Mouse (Mus musculus): ENCODE results near the gene Gm973. TPM values are rescaled to one million over a fixed set of nuclear protein-coding genes. Genes with fewer than 3 reads are reported as not detected.

Gene Gm973
- polyA plus RNA-seq, 1 experiment = 72.5 TPM

DNA sequence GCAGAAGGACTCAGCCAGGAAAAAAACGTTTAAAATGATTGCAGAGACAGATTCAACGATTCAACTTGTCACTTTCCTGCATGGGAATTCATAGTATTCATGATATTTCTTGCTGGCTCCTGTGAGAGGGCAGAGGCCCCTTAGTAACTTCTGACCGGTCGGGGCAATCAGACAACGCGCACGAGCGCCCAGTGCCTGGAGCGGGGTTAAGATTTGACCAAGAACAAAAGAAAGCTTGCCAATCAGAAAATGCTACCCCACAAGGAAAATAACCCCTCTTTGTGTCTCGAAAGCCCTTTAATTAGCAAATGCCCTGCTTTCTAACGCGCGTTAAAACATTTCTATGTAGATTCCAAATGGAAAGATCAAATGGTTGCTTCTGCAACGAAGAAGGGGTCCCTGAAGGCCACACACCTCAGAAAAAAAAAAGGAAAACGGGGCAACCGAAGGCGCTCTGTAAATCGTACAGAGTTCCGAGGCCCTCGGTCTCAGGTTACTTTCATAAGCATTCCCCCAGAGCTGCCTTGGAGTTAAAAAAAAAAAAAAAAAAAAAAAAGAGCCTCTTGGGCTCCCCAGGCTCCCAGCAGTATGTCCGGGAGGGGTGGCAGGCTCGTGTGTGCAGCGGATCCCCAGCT lies 35.1 kb upstream of the Gm973 start:
- H3K27me3 ChIP-seq (ENCODE audit: control insufficient read depth, insufficient read depth, low read length) = no peaks in the 10 kb centered on the region

DNA sequence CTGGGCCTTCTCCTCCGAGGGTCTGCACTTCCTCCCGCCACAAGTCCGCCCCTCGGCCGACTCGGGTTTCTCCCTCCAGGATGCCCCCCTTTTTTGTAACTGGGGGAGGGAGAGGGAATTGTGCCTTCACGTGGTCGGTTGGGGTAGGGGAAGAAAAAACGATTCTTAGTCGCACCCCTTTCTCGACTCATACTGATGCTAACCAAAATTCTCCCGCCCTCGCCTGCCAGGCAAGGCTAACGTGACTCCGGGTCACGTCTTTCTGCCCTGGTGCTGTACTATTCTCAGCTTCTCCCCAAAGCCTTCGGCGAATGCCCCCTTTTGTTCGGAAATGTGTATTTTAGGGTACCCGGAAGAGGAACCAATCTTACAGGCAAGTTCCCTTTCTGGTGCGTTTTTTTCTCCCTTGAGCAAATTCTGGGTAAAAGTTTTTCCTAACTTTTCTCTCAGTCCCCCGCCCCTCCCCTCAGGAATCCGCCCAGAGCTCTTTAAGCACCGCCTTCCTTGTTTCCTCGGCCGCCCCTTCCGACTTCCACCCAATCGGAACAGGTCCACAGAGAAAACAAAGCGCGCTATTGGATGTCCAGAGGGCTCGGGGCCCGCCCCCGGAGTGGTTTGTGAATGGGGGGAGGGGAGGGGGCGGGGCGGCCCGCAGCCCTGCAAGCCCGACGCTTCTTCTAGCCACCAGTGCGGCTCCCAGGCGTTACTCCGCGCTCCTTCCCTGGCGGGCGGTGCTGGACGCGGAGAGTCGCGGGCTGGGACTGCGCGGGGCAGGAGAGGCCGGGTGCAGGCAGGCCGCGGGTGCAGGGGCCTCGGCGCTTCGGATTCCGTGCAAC lies 34.4 kb upstream of the Gm973 start:
- TF ChIP-seq CTCF (IDR thresholded peaks at IDR 0.05; ENCODE audit: control insufficient read depth, insufficient read depth, insufficient replicate concordance, low read depth, low read length) (no peak), POLR2A (IDR thresholded peaks at IDR 0.05; ENCODE audit: control insufficient read depth, low read depth, low read length) (peak; percentile 79)
- peak overlapping the region; percentile 65 for H3K27ac ChIP-seq (ENCODE audit: control insufficient read depth, insufficient read depth, low read depth, low read length)
- H3K4me1 ChIP-seq (ENCODE audit: control insufficient read depth, insufficient read depth, low read length) = peaks cover 20% of the 10 kb centered on the region
- no peaks in the 10 kb centered on the region for H3K36me3 ChIP-seq (ENCODE audit: control insufficient read depth, insufficient read depth, low read length)
- peak overlapping the region; percentile 84 for H3K4me3 ChIP-seq (ENCODE audit: control insufficient read depth, low read depth, low read length)
- no peaks in the 10 kb centered on the region for H3K27me3 ChIP-seq (ENCODE audit: control insufficient read depth, insufficient read depth, low read length)

More for the DNA sequence above, 35.1 kb upstream of the Gm973 start:
- Histone ChIP-seq H3K36me3 (ENCODE audit: control insufficient read depth, insufficient read depth, low read length) (no peaks in the 10 kb centered on the region), H3K4me1 (ENCODE audit: control insufficient read depth, insufficient read depth, low read length) (peaks cover 20% of the 10 kb centered on the region), H3K27ac (ENCODE audit: control insufficient read depth, insufficient read depth, low read depth, low read length) (peak overlapping the region; percentile 56; the same call in 1 of the 2 replicates), H3K4me3 (ENCODE audit: control insufficient read depth, low read depth, low read length) (peak overlapping the region; percentile 84)
- no peak for TF ChIP-seq CTCF (IDR thresholded peaks at IDR 0.05; ENCODE audit: control insufficient read depth, insufficient read depth, insufficient replicate concordance, low read depth, low read length)
- no peak for TF ChIP-seq POLR2A (IDR thresholded peaks at IDR 0.05; ENCODE audit: control insufficient read depth, low read depth, low read length)

DNA sequence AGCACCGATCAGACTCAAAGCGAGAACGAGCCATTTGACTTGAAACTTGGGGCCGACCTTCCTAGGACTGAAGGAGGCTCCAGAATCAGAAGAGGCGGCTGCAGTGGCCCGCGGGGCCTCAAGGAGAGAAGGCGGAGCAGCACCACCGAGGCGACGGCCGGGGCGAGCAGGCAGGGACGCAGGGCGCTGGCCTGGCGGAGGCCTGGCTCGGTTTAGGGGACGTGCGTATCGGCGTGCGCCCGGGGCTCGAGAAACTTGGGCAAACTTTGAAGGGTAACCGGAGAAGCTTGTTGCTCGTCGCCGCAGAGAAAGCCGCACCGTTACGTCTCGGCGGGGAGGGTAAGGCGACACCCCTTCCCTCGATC lies 33.8 kb upstream of the Gm973 start, which contains the start of gene Fzd7:
Gene Fzd7 (plus strand): TSS at position 94 of the 365 bp plus-strand sequence.
- Histone ChIP-seq H3K27me3 (ENCODE audit: control insufficient read depth, insufficient read depth, low read length) (no peaks in the 10 kb centered on the region), H3K27ac (ENCODE audit: control insufficient read depth, insufficient read depth, low read depth, low read length) (peak within 1 kb of the TSS; percentile 65), H3K36me3 (ENCODE audit: control insufficient read depth, insufficient read depth, low read length) (no peaks in the 10 kb centered on the region), H3K4me3 (ENCODE audit: control insufficient read depth, low read depth, low read length) (peak within 1 kb of the TSS; percentile 84), H3K4me1 (ENCODE audit: control insufficient read depth, insufficient read depth, low read length) (peaks cover 20% of the 10 kb centered on the region)
- no peak for TF ChIP-seq CTCF (IDR thresholded peaks at IDR 0.05; ENCODE audit: control insufficient read depth, insufficient read depth, insufficient replicate concordance, low read depth, low read length)
- no peak for TF ChIP-seq POLR2A (IDR thresholded peaks at IDR 0.05; ENCODE audit: control insufficient read depth, low read depth, low read length)

DNA sequence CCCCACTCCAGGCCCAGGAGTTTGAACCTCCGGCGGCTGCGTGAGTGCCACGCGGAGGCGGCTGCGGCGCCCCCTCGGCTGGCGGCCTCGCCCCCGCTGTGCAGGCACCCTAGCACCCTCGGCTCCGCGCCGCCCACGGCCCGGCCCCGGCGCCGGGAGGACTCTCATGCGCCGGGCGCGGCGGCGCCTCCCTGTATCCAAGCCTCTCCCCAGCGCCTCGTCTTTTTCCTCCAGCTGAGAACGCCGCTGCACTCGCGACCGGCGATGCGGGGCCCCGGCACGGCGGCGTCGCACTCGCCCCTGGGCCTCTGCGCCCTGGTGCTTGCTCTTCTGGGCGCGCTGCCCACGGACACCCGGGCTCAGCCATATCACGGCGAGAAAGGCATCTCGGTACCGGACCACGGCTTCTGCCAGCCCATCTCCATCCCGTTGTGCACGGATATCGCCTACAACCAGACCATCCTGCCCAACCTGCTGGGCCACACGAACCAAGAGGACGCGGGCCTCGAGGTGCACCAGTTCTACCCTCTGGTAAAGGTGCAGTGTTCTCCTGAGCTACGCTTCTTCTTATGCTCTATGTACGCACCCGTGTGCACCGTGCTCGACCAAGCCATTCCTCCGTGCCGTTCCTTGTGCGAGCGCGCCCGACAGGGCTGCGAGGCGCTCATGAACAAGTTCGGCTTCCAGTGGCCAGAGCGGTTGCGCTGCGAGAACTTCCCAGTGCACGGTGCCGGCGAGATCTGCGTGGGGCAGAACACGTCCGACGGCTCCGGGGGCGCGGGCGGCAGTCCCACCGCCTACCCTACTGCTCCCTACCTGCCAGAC lies 33.2 kb upstream of the Gm973 start:
- TF ChIP-seq POLR2A (IDR thresholded peaks at IDR 0.05; ENCODE audit: control insufficient read depth, low read depth, low read length) = no peak
- no peak for TF ChIP-seq CTCF (IDR thresholded peaks at IDR 0.05; ENCODE audit: control insufficient read depth, insufficient read depth, insufficient replicate concordance, low read depth, low read length)
- peaks cover 20% of the 10 kb centered on the region for H3K4me1 ChIP-seq (ENCODE audit: control insufficient read depth, insufficient read depth, low read length)
- no peaks in the 10 kb centered on the region for H3K36me3 ChIP-seq (ENCODE audit: control insufficient read depth, insufficient read depth, low read length)

DNA sequence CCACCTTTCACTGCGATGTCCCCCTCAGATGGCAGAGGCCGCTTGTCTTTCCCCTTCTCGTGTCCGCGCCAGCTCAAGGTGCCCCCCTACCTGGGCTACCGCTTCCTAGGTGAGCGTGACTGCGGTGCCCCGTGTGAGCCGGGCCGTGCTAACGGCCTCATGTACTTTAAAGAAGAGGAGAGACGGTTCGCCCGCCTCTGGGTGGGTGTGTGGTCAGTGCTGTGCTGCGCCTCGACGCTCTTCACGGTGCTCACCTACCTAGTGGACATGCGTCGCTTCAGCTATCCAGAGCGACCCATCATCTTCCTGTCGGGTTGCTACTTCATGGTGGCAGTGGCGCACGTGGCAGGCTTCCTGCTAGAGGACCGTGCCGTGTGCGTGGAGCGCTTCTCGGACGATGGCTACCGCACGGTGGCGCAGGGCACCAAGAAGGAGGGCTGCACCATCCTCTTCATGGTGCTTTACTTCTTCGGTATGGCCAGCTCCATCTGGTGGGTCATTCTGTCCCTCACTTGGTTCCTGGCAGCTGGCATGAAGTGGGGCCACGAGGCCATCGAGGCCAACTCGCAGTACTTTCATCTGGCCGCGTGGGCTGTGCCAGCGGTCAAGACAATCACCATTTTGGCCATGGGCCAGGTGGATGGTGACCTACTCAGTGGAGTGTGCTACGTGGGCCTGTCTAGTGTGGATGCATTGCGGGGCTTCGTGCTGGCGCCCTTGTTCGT lies 32.4 kb upstream of the Gm973 start:
- Histone ChIP-seq H3K27ac (ENCODE audit: control insufficient read depth, insufficient read depth, low read depth, low read length) (no peak overlapping the region), H3K4me3 (ENCODE audit: control insufficient read depth, low read depth, low read length) (peak overlapping the region; percentile 79), H3K4me1 (ENCODE audit: control insufficient read depth, insufficient read depth, low read length) (peaks cover 20% of the 10 kb centered on the region), H3K36me3 (ENCODE audit: control insufficient read depth, insufficient read depth, low read length) (no peaks in the 10 kb centered on the region), H3K27me3 (ENCODE audit: control insufficient read depth, insufficient read depth, low read length) (no peaks in the 10 kb centered on the region)
- TF ChIP-seq POLR2A (IDR thresholded peaks at IDR 0.05; ENCODE audit: control insufficient read depth, low read depth, low read length) (no peak), CTCF (IDR thresholded peaks at IDR 0.05; ENCODE audit: control insufficient read depth, insufficient read depth, insufficient replicate concordance, low read depth, low read length) (peak; percentile 48; the same call in 1 of the 2 replicates)

More for the DNA sequence above, 33.2 kb upstream of the Gm973 start:
- Histone ChIP-seq H3K27ac (ENCODE audit: control insufficient read depth, insufficient read depth, low read depth, low read length) (peak overlapping the region; percentile 65; the same call in 1 of the 2 replicates), H3K27me3 (ENCODE audit: control insufficient read depth, insufficient read depth, low read length) (no peaks in the 10 kb centered on the region), H3K4me3 (ENCODE audit: control insufficient read depth, low read depth, low read length) (peak overlapping the region; percentile 79)

DNA sequence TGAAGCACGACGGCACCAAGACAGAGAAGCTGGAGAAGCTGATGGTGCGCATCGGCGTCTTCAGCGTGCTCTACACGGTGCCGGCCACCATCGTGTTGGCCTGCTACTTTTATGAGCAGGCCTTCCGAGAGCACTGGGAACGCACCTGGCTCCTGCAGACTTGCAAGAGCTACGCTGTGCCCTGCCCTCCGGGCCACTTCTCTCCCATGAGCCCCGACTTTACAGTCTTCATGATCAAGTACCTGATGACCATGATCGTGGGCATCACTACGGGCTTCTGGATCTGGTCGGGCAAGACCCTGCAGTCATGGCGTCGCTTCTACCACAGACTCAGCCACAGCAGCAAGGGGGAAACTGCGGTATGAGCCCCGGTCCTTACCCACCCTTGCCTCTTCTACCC lies 31.8 kb upstream of the Gm973 start:
- H3K4me1 ChIP-seq (ENCODE audit: control insufficient read depth, insufficient read depth, low read length) = peaks cover 20% of the 10 kb centered on the region
- H3K27ac ChIP-seq (ENCODE audit: control insufficient read depth, insufficient read depth, low read depth, low read length) = no peak overlapping the region

More for the DNA sequence above, 31.8 kb upstream of the Gm973 start:
- Histone ChIP-seq H3K36me3 (ENCODE audit: control insufficient read depth, insufficient read depth, low read length) (no peaks in the 10 kb centered on the region), H3K4me3 (ENCODE audit: control insufficient read depth, low read depth, low read length) (peak overlapping the region; percentile 79), H3K27me3 (ENCODE audit: control insufficient read depth, insufficient read depth, low read length) (no peaks in the 10 kb centered on the region)
- TF ChIP-seq POLR2A (IDR thresholded peaks at IDR 0.05; ENCODE audit: control insufficient read depth, low read depth, low read length) (no peak), CTCF (IDR thresholded peaks at IDR 0.05; ENCODE audit: control insufficient read depth, insufficient read depth, insufficient replicate concordance, low read depth, low read length) (no peak)
